Mouse (Mus musculus) embryonic fibroblast, embryonic 13.5 days (primary cell): Measurements from ENCODE around the gene Lclat1.

ENCODE experiments used
- CTCF ChIP-seq: IDR thresholded peaks from 2 replicates; pipeline ENCODE4 v1.5.1; 2011; ENCODE audit warnings: mild to moderate bottlenecking, control low read depth, low read length, moderate library complexity, borderline replicate concordance; ENCODE audit not compliant: insufficient read depth
- POLR2A ChIP-seq: IDR thresholded peaks from 2 replicates; pipeline ENCODE4 v1.6.1; 2011; ENCODE audit warnings: low read depth, mild to moderate bottlenecking, control low read depth, low read length, moderate library complexity

DNA sequence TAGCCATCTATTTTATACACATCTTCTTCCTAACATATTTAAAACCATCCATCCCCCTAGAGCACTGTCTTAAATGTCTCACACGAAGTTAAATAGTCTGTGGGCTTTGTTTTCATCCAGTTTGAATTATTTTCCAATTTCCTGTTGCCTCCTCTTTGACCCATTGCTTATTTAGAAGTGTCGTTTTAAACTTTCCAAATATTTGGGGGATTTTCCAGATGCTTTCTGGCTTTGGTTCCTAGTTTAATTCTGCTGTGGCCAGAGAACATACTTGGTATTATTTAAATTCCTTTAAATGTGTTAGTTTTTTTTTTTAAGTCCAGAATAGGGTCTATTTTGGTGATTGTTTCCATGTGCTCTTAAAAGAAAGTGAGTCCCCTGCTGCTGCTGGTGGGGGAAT, 176.5 kb downstream of the Lclat1 start:
- no peak for TF ChIP-seq CTCF
- no peak for TF ChIP-seq POLR2A
